Comparison of ENCODE assay signal across 18 mouse cellular contexts in the genomic region with DNA sequence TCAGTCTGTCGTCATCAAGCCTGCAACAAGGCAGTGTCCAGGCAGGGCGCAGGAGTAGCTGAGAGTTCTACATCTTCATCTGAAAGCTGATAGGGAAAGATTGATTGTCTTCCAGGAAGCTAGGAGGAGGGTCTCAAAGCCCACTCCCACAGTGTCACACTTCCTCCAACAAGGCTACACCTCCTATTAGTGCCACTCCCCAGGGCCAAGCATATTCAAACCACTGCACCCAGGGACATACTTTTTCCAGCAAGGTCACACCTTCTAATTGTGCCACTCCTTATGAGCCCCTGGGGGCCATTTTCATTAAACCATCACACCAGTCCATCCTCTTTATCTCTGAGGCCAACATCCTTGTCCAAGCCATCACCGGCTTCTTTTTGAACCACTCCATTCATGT.
"Had no signal": no experiment of that assay in that cellular context is flagged by ENCODE, and none has a peak within 500 bp of the region (broad histone marks: within the 10 kb centered on the region; RNA-seq: fewer than 3 reads in every experiment).

No protein-coding gene starts in this region.

- DNase-seq: lung, adult 18-20 months; lung, embryonic 14.5 days; lung, postnatal 10 days; lung, postnatal 4 days; midbrain, embryonic 14.5 days; retina, postnatal 1 day; right cerebral cortex, adult 18-20 months; right cerebral cortex, postnatal 25 days; right cerebral cortex, postnatal 4 days; spleen, adult 18-20 months; thymus, adult 2 months; thymus, postnatal 25 days; thymus, postnatal 4 days had no signal

- H3K27ac ChIP-seq: midbrain, embryonic 10.5 days; midbrain, embryonic 12.5 days; neural tube, embryonic 13.5 days; neural tube, embryonic 15.5 days had no signal

- H3K36me3 ChIP-seq: midbrain, embryonic 10.5 days; midbrain, embryonic 12.5 days; neural tube, embryonic 13.5 days; neural tube, embryonic 15.5 days had no signal

- H3K4me3 ChIP-seq: midbrain, embryonic 10.5 days; midbrain, embryonic 12.5 days; myocyte; neural tube, embryonic 13.5 days; neural tube, embryonic 15.5 days had no signal

- H3K27me3 ChIP-seq: midbrain, embryonic 12.5 days; neural tube, embryonic 13.5 days; neural tube, embryonic 15.5 days had no signal
